8 mouse cellular contexts compared by ENCODE assay signal in genomic region chr16:38679431-38680021, GRCm38 (mm10). TPM values are rescaled to one million over a fixed set of nuclear protein-coding genes. Genes with fewer than 3 reads are reported as not detected.
DNase-seq lines count a peak whose midpoint lies in the region; ATAC-seq and TF ChIP-seq lines count a peak whose summit lies in the region.

No protein-coding gene starts in this region.

- 44% methylated on average over 12 of the region's 12 CpGs for WGBS in intestine, embryonic 16.5 days
- 51% methylated on average over 12 of the region's 12 CpGs for WGBS in intestine, postnatal 0 days
- WGBS in embryonic facial prominence, embryonic 15.5 days = 18% methylated on average over 12 of the region's 12 CpGs
- WGBS in hindbrain, postnatal 0 days = 62% methylated on average over 12 of the region's 12 CpGs

- H3K27ac ChIP-seq in intestine, embryonic 16.5 days (ENCODE audit: low read length) = peak overlapping the region; percentile 45
- no peak overlapping the region for H3K27ac ChIP-seq in intestine, postnatal 0 days (ENCODE audit: low read depth, low read length)
- peak overlapping the region; percentile 44; the same call in 1 of the 2 replicates for H3K27ac ChIP-seq in embryonic facial prominence, embryonic 15.5 days (replicated peaks)
- no peak overlapping the region for H3K27ac ChIP-seq in hindbrain, postnatal 0 days

- no peak overlapping the region; the same call in 1 of the 2 replicates for H3K9ac ChIP-seq in intestine, embryonic 16.5 days (ENCODE audit: low read depth, low read length)
- H3K9ac ChIP-seq in intestine, postnatal 0 days (ENCODE audit: low read depth, low read length) = no peak overlapping the region
- H3K9ac ChIP-seq in embryonic facial prominence, embryonic 15.5 days = no peak overlapping the region
- H3K9ac ChIP-seq in hindbrain, postnatal 0 days (replicated peaks; ENCODE audit: low read length) = no peak overlapping the region

- no peak overlapping the region for H3K4me3 ChIP-seq in intestine, embryonic 16.5 days (ENCODE audit: low read length)
- H3K4me3 ChIP-seq in intestine, postnatal 0 days (ENCODE audit: low read depth, low read length) = no peak overlapping the region
- no peak overlapping the region for H3K4me3 ChIP-seq in embryonic facial prominence, embryonic 15.5 days (replicated peaks)
- H3K4me3 ChIP-seq in hindbrain, postnatal 0 days (ENCODE audit: low read length) = no peak overlapping the region

- ATAC-seq in intestine, embryonic 16.5 days = no peak
- ATAC-seq in intestine, postnatal 0 days = no peak
- ATAC-seq in embryonic facial prominence, embryonic 15.5 days (ENCODE audit: insufficient number of reproducible peaks, low FRiP score, low TSS enrichment, low read depth) = 0 out of 2 replicates have a peak, but pooled peaks have one; percentile 43
- no peak for ATAC-seq in hindbrain, postnatal 0 days

- no peaks in the 10 kb centered on the region for H3K4me1 ChIP-seq in intestine, embryonic 16.5 days (ENCODE audit: control insufficient read depth, insufficient read depth, low read length)
- H3K4me1 ChIP-seq in intestine, postnatal 0 days (replicated peaks; ENCODE audit: control insufficient read depth, insufficient read depth, low read length) = no peaks in the 10 kb centered on the region
- peaks cover 16% of the 10 kb centered on the region for H3K4me1 ChIP-seq in embryonic facial prominence, embryonic 15.5 days
- no peaks in the 10 kb centered on the region for H3K4me1 ChIP-seq in hindbrain, postnatal 0 days (ENCODE audit: insufficient read depth, low read length)

- H3K27me3 ChIP-seq in intestine, embryonic 16.5 days (replicated peaks; ENCODE audit: control insufficient read depth, insufficient read depth, low read length) = no peaks in the 10 kb centered on the region
- no peaks in the 10 kb centered on the region for H3K27me3 ChIP-seq in intestine, postnatal 0 days (replicated peaks; ENCODE audit: control insufficient read depth, insufficient read depth, low read length)
- no peaks in the 10 kb centered on the region for H3K27me3 ChIP-seq in embryonic facial prominence, embryonic 15.5 days
- no peaks in the 10 kb centered on the region for H3K27me3 ChIP-seq in hindbrain, postnatal 0 days (ENCODE audit: insufficient read depth, low read length)

- peak; percentile 47 to 63 for DNase-seq in kidney, postnatal 36 days
- DNase-seq in naive thymus-derived CD4-positive, alpha-beta T cell, adult 2 months (ENCODE audit: low read depth) = peak; percentile 12
- DNase-seq in right cerebral cortex, postnatal 10 days (ENCODE audit: low spot score in 2 of 2) = no peak
- no peak for DNase-seq in right cerebral cortex, postnatal 14 days
- no peak for DNase-seq in hindbrain, postnatal 0 days (ENCODE audit: low spot score)

- H3K9me3 ChIP-seq in intestine, embryonic 16.5 days (ENCODE audit: control insufficient read depth, low read length) = no peaks in the 10 kb centered on the region
- H3K9me3 ChIP-seq in intestine, postnatal 0 days (ENCODE audit: control insufficient read depth) = no peaks in the 10 kb centered on the region
- H3K9me3 ChIP-seq in embryonic facial prominence, embryonic 15.5 days (replicated peaks) = no peaks in the 10 kb centered on the region
- H3K9me3 ChIP-seq in hindbrain, postnatal 0 days (ENCODE audit: low read length) = no peaks in the 10 kb centered on the region

- no peaks in the 10 kb centered on the region for H3K36me3 ChIP-seq in intestine, embryonic 16.5 days (ENCODE audit: control insufficient read depth, insufficient read depth, low read length)
- no peaks in the 10 kb centered on the region for H3K36me3 ChIP-seq in intestine, postnatal 0 days (ENCODE audit: control insufficient read depth, insufficient read depth)
- no peaks in the 10 kb centered on the region for H3K36me3 ChIP-seq in embryonic facial prominence, embryonic 15.5 days
- H3K36me3 ChIP-seq in hindbrain, postnatal 0 days (ENCODE audit: insufficient read depth, low read length) = no peaks in the 10 kb centered on the region

- peak overlapping the region; percentile 19; the same call in 1 of the 2 replicates for H3K4me2 ChIP-seq in intestine, embryonic 16.5 days (ENCODE audit: low read depth, low read length)
- no peak overlapping the region for H3K4me2 ChIP-seq in intestine, postnatal 0 days (replicated peaks; ENCODE audit: low read depth)
- peak overlapping the region; percentile 26; the same call in 1 of the 2 replicates for H3K4me2 ChIP-seq in embryonic facial prominence, embryonic 15.5 days (replicated peaks)
- H3K4me2 ChIP-seq in hindbrain, postnatal 0 days (ENCODE audit: low read depth, low read length) = no peak overlapping the region

- TF ChIP-seq CTCF in intestine, postnatal 0 days (IDR thresholded peaks at IDR 0.05; ENCODE audit: low read depth) = no peak
- TF ChIP-seq CTCF in hindbrain, postnatal 0 days (IDR thresholded peaks at IDR 0.05; ENCODE audit: low read depth) = no peak

RNA-seq across cellular contexts. Expression of gene Arhgap31, which starts 33.5 kb away (rescaled TPM):
- polyA plus RNA-seq in intestine, embryonic 16.5 days (2015; fragmentation: Nextera tagmentation; extraction: Ambion mirVana) = 5.7 TPM in 2 replicates
- 2.8 and 3.1 TPM in 2 replicates for polyA plus RNA-seq in intestine, postnatal 0 days (2015; fragmentation: Nextera tagmentation; extraction: Ambion mirVana)
- 14.5 and 16.3 TPM in 2 replicates for polyA plus RNA-seq in embryonic facial prominence, embryonic 15.5 days (2015; fragmentation: Nextera tagmentation; extraction: Ambion mirVana)
- total RNA-seq in hindbrain, postnatal 0 days (2014; rRNA removed) = 12.7 and 14.9 TPM in 2 replicates
- polyA plus RNA-seq in hindbrain, postnatal 0 days (2015; fragmentation: Nextera tagmentation; extraction: Ambion mirVana) = 4.6 and 4.8 TPM in 2 replicates

Comparison
In these comparisons a context has a peak if more than half of its experiments do, and no peak if none do; other contexts are left out.
1. H3K27ac ChIP-seq: peak in intestine, embryonic 16.5 days (single experiment) and embryonic facial prominence, embryonic 15.5 days (single experiment); none in intestine, postnatal 0 days (single experiment) and hindbrain, postnatal 0 days (single experiment).
2. H3K4me2 ChIP-seq: peak in intestine, embryonic 16.5 days (single experiment) and embryonic facial prominence, embryonic 15.5 days (single experiment); none in intestine, postnatal 0 days (single experiment) and hindbrain, postnatal 0 days (single experiment).
3. DNase-seq: peak in kidney, postnatal 36 days (2 of 2) and naive thymus-derived CD4-positive, alpha-beta T cell, adult 2 months (single experiment); none in right cerebral cortex, postnatal 10 days (0 of 2), right cerebral cortex, postnatal 14 days (single experiment) and hindbrain, postnatal 0 days (single experiment).